Mouse (Mus musculus): Measurements from ENCODE around the gene Rnf19b.
A peak's percentile ranks its signal among the peaks of the same experiment; 100 is the strongest.

The Rnf19b gene

DNA sequence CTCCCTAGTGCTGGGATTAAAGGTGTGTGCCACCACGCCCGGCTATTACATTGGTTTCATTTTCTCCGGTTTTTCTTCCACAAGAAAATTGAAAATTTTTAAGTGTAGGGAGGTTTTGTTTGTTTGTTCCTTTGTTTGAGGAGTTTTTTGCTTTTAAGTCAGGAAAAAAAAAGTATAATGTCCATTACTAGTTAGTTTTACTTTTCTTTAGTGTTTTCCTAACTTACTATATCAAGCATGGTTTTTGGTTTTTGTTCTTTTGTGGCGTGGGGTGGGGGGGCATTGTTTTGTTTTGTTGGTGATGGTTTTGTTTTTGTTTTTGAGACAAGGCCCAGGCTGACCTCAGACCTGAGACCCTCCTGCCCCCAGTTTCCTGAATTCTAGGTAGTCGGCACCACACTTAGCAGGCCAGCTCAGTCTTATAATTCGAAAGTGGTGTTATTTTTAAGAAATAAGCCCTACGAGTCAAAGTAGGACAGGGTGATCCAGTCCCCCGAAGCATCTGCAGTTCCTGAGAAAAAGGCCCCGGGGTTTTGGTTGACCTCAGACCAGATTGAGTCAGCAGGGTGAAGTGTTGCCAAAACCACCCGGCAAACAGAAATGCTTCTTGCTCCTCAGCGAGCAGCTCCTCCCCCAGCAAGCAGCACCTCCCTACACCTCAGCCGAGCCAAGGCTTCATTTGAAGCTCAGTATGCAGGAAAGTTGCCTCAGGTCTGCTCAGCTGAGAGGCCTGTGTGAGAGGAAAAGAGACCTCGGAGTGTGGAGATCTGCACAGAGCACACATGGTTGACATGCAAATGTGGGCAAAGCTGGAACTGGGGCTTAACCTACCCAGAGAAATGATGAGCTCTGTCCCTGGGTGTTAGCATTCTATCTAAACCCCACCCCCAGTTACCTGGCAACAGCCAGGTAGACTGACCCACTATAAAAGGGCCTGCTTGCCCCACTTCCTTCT is 23.1 kb upstream of the Rnf19b start:
- no peak for DNase-seq (ENCODE audit: low read depth, low spot score)

DNA sequence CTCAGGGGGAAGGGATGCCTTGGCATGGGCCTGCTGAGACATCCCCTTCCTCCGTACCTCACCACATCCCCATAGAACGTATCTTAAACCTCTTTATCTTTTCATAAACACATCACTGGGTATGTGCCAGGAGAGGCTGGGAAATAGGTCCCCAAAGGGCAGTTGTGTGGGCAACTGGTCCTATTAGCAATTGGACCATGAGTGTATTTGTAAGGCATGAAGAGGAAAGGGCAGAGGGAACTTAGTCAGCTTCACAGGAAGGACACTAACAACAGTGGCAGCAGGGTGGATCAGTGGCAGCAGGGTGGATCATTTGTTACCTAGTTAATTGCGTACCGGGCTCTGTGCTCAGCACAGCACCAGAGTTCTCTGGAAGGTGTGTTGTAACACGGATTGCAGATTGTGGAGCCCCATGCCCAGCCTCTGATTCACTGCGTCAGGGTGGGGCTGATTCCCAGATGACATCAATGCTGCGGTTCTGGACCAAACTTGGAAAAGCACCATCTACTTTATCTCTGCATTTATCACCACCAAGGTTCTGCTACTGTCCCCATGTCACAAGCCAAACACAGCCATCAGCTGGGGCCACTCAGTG is 22.1 kb upstream of the Rnf19b start:
- DNase-seq (ENCODE audit: low read depth, low spot score): no peak

DNA sequence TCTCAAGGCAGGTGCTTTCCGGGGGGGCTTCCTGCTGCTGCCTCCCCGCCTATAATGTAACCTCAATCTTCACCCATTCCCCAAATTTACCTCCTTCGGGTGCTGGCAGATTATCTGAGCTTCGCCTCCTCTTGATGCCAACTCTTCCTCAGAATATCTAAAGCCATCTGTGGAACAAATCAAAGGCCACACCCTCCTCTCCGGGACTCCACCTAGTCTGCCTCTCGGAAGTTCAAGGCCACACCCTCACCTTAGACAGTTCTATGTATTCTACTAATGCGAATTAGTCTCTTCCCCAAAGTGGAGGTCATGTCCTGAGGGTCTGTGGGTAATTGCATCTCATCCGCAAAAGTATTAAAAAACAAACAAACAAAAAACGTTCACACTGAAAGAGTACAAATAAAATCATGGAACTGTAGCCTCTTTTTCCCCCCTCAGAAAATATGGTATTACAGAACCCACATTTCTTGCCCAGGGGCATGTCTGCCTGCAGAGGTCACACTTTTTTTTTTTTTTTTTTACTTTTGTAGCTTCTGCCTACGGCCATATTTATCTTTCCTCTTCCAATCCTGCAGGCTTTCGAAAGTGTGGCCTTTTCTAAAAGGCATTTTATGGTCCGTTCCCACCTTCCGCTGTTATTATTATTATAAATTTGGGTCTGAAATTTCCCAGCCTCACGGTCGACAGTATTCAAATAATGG is 10.2 kb upstream of the Rnf19b start:
- DNase-seq (ENCODE audit: low read depth, low spot score): no peak

DNA sequence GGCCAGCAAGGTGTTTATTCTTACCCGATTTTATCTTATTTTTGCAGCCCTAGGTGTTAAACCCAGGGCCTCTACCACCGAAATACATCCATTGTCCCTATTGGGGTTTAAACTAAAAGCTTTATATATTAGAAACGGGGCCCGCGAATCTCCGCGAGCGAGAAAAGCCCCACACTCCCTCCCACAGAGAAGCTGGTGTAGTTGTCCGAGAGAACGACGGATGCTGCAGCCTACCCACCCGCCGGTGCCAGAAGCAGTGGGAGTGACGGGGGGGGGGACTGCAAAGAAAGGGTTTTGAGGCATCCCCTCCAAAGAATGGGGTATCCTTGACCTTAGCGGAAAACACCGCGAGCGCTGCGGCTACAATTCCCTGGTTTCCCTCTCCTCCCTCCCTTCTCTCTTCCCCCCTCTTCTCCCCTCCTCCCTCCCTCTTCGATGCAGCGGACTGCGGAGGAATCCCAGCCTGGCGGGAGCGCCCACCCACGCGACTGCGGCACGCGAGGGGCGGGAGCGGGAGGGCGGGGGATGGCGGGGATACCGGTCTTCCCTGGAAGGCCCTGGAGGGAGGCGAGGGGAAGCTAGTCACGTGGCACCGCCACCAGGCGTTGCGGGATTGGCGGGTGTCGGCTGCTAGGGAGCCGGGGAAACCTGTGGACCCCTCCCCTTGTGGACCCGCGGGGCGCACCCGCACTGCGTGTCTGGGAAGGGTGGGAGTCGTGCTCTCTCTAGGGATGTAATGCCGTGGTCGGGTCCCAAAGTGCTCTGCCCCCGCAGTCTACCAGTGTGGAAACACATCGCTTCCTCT is 9.4 kb upstream of the Rnf19b start:
- DNase-seq (ENCODE audit: low read depth, low spot score): peak; percentile 54

DNA sequence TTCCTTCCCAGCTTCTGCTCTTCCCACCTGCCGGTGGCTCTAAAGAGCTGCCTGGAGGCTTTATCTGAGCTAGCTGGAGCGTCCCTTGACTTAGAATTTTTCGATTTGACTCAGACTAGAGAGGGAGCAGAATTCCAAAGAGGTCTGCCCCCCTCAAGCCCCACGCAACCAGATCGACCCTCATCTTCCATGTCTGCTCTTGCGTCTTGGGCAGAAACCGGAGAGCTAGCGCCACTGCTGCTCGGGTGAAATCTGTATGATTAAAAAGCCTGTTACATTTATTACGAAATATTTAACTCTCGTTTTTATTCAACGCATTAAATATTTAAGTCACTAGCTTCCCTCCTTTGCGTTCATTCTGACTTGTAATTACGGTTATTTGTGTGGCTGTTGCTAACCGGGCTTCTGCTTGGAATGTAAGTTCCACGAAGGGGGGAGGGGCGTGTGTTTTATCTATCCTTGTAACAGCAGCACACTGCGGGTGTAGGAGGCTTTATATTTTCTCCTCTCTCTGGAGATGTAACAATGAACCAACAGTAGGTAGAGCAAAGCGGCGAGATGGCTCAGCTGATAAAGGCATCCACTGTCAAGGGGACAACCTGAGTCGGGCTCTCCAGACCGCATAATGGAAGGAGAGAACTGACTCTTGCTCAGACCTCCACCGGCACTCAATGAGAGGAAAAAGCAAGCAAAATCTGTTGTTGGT is 8.6 kb upstream of the Rnf19b start:
- no peak for DNase-seq (ENCODE audit: low read depth, low spot score)

DNA sequence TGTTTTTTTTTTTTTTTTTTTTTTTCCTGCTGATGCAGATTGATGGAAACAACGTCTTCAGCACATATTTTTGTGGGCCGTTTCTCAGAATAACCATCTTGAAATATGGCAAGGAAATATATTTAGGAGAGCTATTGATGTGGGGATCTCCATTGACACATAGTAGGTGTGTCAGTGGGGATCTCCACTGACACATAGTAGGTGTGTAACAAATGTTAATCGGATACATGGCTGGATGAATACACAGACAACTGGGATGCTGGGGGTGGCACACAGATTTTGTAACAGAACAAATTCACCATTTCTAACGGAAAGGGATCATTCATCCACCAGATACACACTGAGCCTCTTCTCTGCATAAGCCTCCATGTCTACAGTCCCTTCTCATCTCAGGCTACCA is 7.7 kb upstream of the Rnf19b start:
- DNase-seq (ENCODE audit: low read depth, low spot score): no peak

DNA sequence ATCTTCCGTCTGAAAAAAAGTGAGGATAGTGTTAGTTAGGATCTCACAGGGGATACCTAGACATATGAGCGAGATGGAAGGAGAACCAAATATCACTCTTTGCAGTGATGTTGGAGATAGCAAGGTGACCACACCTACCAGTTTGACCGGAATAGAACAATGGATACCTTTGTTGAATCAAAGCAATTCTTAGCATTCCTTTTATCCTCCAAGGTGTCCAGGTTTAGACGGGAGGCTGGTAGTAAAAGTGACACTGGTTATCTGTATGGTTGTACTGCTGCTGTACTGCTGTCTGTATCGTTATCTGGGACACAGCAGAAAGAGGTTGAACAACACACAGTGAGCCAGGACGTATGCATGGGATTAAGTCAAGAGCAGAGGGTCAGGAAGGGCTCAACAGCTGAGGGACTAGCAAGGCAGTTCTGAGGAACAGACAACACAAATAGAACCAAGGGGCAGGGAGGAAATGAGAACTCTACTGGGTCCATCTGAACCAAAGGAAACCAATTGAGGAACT is 7.1 kb upstream of the Rnf19b start:
- no peak for DNase-seq (ENCODE audit: low read depth, low spot score)

DNA sequence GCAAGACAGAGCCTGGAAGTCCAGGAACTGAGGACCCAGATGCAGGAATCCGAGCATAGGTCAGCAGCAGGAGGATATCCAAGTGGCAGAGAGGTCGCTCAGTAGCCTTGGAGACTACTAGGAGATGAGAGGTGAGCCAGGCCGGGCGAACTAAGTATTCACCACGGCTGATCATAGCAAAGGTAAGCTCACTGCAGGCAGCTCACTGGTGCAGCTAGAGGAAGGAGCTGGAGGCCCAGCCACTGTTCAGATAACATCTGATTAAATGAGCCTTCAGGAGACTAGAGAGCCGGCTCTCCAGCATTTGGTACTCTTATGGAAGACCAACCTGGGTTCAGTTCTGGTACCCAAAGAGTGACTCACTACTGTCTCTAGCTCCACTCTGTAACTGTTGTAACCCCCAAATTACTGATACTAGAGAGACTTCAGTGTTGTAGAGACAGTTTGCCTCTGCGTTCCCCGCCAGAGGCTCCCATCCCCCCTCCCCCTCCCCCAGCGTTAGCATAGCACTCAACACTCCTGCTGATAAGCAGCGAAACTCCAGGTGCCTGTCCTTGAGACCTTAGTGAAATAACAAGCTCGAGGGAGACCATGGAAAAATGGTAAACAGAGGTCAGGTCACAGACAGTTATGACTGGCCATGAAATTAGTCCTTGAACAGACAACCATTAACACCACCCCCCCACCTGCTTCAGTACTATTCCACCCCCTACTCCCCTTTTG is 6.4 kb upstream of the Rnf19b start:
- DNase-seq (ENCODE audit: low read depth, low spot score): no peak

DNA sequence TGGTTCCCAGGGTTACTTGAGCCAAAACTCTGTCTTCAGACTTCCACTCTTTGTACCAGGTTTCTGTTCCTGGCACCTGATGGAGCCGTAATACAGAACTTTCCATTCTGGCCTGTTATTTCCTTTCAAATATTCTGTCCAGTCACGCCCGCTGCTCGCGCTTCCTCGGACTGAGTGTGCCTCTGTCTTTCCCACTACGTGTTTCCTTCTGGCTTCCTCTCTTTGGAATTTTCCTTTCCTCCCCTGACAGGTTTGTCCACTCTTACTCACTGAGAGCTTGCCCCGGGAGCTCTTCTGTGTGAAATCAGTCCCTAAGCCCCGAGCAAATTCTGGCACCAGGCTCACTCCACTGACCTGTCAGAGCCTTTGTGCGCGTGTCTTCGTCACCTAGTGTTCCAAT is 3.3 kb upstream of the Rnf19b start:
- no peak for DNase-seq (ENCODE audit: low read depth, low spot score)

DNA sequence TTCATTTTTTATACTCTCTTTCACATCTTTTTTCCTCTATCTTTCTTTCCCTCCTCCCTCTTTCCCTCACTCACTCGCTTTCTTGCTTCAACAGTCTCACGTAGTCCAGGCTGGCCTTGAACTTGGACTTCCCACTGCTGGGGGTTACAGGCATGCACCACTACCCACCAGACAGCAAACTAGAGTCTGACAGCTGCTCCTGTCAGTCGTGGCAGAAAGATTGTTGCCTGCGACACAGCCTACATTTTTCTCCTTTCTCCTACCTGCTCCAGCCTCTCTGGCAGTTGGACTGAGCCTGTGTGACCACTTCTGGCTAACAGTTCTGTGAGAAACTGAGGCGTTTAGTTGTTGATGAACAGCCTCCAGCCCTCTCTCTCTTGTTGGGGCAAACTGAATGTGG is 2.5 kb upstream of the Rnf19b start:
- DNase-seq (ENCODE audit: low read depth, low spot score): no peak

DNA sequence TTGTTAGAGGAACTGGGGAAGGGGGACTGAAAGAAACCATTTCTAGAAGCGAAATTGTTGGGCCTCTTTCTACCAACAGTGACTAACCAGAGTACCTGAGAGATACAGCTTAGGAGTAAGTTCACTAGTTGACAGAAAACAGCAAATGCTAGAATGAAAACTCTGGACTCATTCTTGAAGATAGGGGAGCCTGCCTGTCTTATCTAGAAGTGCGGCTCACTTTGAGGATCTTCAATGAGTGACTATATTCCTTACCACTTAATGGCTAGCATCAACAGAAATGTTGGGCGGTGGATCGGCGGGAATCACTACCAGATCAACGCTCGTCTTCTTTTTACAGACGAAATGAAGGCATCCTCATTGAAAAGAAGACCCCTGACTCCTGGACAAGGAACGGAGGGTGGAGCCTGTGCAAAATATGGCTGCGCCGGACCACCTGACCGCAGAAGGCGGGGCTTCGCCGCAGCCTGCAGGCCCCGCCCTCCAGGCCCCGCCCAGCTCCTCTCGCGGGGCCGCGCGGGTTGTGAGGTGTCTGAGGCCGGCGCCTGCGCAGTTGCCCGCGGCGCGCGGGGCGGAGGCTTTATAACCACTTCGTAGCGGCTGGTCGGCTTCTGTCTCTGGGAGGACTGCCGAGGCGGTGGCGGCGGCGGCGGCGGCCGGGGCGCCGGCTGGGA is 401 bp upstream of the Rnf19b start:
- DNase-seq (ENCODE audit: low read depth, low spot score): peak; percentile 93

DNA sequence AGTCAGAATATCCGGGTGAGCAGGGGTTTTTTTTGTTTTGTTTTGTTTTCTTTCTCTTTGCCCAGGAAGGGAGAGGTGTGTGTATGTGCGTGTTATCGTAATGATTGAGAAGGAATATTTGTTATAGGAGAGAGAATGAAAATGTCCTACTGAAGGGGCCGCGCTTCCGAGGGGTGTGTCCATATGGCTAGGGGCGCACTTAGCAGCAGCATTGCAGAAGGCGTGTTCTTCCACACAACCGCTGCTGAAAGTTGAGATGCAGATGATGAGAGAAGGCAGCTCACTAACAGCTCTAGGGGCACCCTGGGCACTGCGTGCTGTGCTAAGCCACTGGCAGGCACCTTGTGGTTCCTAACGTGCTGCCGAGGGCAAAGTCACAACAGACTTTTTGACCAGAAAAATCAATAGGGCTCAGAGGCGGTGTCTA is 1.1 kb downstream of the Rnf19b start:
- no peak for DNase-seq (ENCODE audit: low read depth, low spot score)

DNA sequence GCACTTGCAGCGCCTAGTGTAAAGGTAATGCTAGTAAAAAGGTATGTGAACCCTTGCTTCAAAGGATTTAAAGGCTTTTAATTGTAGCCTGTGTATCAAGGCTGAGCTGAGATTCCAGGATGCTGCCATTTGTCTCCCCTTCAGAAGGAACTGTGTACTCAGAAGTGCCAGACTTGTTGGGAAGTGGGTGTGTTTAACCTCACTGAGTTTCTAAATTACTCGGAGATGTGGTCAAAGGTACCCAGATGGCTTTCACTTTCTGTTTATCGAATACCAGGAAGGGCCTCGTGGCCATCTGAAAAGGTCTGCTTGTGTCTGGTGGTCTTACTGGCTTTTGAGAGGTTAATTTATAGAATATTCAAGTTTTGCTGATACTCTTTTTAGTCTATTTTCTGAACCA is 1.9 kb downstream of the Rnf19b start:
- DNase-seq (ENCODE audit: low read depth, low spot score): no peak

DNA sequence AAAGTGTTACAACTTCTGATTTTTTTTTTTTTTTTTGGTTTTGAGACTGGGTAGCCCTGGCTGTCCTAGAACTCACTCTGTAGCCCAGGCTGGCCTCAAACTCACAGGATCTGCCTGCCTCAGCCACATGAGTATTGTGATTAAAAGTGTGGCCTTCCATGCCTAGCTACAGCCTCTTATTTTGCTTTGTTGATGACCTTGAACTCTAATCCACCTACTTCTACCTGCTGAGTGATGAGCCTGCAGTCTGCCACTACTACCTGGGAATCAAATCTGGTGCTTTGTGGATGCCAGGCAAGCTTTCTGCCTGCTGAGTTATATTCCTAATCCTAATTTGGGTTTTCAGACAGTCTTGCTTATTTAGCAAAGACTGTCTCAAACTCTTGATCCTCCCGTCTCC is 3.4 kb downstream of the Rnf19b start:
- no peak for DNase-seq (ENCODE audit: low read depth, low spot score)

DNA sequence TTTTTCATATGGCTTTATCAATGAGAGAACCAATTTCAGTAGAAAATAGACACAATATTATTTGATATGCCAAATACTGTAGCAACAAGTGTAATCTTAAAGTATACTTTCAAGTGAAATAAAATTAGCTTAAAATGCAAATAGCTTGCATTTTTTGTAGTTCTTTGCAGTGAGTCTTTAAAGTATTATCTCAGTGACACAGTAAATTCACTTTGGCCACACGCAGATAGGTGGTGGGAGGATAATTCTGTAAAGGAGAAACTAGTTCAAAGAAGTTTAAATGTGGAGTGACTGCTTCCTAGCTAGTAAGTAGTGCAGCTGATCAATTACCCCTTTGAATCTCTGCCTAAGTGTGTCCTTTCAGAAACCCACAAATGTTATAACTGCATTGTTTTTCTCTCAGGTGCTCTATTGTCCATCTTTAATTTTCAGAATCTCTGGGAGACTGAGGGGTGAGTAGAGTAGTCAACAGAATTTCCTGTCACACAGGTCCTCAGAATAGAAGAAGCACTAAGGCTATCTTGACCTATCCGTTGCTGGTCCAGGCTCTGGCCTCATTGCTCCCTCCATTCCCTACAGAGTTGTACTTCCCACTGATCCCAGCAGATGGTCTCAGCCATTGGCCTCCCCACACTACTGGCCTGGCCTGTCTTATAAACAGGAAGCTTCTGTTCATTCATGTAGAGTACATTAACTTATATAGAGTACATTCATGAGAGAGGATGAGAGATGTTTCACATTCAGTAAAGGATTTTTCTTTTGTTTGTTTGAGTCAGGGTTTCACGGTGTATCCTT is 4.4 kb downstream of the Rnf19b start:
- DNase-seq (ENCODE audit: low read depth, low spot score): no peak

DNA sequence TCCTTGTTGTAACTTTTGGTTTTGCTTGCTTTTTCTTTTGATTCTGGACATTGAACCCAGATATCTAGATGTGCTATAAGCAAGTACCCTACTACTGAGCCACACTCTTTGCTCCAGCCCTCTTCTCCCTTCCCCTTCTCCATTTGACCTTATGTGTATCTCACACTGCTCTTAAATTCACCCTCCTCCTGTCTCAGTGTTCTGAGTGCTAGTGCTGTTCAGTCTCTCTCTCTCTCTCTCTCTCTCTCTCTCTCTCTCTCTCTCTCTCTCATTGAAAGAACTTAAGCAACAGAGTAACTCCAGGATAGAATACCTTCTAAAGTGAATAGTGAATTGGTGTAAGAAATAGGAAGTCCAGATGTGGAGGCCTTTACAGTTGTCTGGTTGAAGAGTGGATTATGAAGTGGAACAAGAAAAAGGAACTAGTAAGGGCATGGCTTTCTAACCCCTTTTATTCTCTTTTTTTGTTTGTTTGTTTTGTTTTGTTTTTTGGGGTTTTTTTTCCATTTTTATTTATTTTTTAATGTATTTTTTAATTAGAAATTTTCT is 7.7 kb downstream of the Rnf19b start:
- no peak for DNase-seq (ENCODE audit: low read depth, low spot score)

DNA sequence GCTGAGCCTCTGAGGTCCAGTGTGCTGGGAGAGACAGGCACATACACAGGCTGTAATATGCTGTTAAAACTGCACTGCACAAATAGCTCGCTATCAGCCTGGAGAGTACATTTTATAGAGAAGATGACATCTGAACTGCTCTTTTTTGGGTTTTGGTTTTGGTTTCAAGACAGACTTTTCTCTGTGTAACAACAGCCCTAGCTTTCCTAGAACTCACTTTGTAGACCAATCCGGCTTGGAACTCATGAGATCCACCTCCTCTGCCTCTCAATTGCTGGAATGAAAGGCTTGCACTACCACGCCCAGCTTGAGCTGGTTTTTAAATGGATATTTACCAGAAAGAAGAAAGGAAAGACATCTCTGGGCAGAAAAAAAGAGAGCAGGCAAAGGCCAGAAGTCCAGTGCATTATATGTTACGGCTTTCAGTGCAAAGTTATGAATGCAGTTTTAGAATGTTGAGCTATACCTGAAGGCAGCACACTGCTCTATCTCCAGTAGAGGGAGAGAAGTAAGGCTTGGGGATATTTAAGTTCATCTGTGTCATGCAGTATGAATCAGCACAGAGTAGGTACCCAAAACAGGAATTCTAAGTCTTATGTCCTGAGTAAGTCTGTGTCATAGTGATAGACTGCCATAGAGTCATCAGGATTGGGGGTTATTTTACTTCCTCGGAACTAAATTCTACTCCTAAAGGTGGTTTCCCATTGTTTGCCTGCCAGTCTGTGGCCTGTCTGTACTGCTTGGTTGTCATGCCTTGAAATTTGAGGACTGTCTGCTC is 9.8 kb downstream of the Rnf19b start:
- no peak for DNase-seq (ENCODE audit: low read depth, low spot score)

DNA sequence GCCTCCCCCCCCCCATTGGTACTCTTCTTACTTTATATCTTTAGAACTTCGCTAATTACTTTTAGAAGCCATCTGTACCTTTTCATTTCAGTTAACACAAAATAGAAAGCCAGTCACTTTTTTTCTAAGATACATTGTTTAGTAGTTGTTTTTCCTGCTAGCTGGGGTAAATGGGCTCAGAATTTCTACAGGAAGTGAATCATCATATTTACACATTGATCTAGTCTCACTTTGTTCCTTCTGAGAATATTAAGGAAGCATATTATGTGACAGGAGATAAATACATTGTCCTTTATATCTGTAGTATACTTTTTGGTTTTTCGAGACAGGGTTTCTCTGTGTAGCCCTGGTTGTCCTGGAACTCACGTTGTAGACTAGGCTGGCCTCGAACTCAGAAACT is 10.8 kb downstream of the Rnf19b start:
- no peak for DNase-seq (ENCODE audit: low read depth, low spot score)
